Mouse (Mus musculus) monocyte, adult 59 days (primary cell): ENCODE data around the gene Slc8a2. TPM values are rescaled to one million over a fixed set of nuclear protein-coding genes. Genes with fewer than 3 reads are reported as not detected.

Source experiments
- total RNA-seq, 2 experiments: library from RNA; stranded (reverse); gene quantifications; one replicate each; pipeline ENCODE4 v1.2.4; 2023

Gene Slc8a2
- under 1 TPM in 1 of 2 experiments, not detected in 1; 0.24 TPM for total RNA-seq

DNA sequence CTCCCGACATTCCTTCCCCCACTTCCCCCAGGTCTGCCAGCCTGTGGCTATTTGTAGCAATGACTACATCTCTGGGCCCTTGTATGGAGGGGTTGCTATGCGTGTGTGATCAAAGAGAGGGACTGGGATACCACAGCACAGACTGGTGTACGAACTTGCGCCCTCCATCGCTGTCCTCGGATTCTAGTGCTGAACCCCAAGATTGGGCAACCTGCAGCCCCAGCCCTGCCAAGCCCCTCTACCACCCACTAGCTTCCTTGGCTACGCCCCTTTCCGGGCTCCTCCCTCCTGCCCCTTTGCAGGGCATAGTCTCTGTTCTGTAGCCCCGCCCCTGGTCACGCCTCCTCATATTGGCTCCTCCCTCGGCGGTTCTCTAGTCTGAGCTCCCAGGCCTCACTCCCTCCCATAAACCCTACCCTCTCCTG lies at the start of gene Slc8a2:
Gene Slc8a2, plus strand, starts transcription at position 406 of the 425 bp plus-strand sequence.

DNA sequence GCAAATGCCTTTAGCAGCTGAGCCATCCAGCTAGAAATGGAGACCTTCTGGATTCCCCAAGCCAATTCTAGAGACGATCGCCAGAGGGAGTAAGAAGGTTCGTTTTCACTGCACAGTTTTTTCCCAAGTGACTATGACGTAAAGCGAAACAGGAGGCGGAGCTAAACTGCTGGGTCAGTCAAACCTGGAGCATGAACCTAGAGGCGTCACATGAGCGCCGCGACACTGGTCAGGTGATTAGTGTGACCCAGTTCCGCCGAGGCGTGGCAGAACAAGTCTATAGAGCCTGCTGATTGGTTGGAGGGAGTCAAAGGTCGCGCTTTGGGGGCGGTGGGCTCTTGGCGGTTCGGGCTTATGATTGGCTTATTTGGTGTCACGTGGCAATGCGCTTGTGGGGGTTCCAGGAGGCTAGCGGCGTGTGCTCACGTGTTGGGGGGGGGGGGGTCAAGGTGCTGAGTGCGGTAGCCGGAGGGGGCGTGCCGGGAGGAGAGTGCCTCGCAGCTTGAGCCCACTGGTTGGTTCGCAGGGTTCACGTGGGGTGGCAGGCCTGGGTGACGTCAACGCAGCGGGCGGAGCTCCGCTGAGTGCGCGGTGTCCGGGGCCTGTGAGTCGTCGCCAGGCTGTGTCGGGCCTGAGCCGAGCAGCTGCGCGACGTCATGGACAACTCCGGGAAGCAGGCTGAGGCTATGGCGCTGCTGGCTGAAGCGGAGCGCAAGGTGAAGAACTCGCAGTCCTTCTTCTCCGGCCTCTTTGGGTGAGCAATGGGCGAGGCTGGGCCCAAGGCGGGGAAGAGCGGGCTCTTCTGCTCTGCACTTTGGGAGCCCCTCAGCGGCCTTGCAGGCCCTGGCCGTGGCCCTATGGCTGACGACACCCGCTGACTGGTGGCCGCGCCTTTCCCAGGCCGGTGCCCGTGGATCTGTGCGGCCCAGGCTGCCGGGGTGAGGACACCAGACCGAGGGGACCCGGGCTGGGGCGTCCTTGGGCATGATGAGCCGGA lies 31.3 kb upstream of the Slc8a2 start, which contains the start of gene Napa:
Gene Napa, plus strand, starts transcription at position 438 of the 997 bp plus-strand sequence.

DNA sequence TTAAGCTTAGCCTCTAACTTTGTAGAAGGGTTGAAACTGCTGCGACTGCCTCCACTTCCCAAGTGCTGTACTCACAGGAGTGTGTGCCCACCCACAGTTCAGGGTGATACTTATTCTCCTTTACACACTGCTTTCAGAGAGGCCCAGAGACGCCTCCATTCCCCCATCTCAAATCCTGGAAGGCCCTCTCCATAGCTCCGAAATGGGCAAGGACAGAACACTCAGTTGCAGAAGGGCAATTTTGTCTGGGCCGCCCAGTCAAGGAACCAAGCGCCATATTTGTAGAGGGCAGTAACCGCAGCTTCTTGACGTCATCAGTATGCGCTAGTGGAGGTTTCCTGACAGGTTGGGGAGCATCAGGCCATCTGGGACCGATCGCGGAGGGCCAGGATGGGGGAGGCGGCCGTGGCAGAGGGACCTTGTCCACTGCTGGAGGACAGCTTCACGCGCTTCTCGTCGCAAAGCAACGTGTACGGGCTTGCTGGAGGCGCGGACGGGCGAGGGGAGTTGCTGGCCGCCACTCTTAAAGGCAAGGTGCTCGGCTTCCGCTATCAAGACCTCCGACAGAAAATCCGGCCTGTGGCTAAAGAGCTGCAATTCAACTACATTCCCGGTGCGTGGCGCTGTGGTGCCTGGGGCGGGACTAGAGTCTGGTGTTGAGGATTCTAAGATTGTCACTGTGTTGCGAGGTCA lies 9.9 kb upstream of the Slc8a2 start, which contains the start of gene Kptn:
Gene Kptn, plus strand, starts transcription at position 327 of the 693 bp plus-strand sequence.

GRCm38 (mm10) chr7:16174597-16175541 lies 45.2 kb downstream of the Slc8a2 start, which contains the start of gene Meis3:
Gene Meis3, plus strand, starts transcription at chr7:16175090.

Other genes with a start within 250 kb of the Slc8a2 start
- gene Crx, start 249.9 kb upstream of the Slc8a2 start, total RNA-seq, result not detected
- gene Crxos, start 247.2 kb upstream of the Slc8a2 start, total RNA-seq, result not detected
- 100 to 1,000 TPM; 123 to 124 TPM for gene Selenow, start 207.4 kb upstream of the Slc8a2 start, total RNA-seq
- gene Nop53, start 183.8 kb upstream of the Slc8a2 start, total RNA-seq, result 100 to 1,000 TPM; 338 to 417 TPM
- gene Ehd2, start 162.3 kb upstream of the Slc8a2 start, total RNA-seq, result under 1 TPM; 0.27 to 0.55 TPM
- gene Bicra, start 81.9 kb upstream of the Slc8a2 start, total RNA-seq, result 10 to 100 TPM; 41.9 to 54.2 TPM
- under 1 TPM; 0.50 to 0.70 TPM for gene Zfp541, start 68.0 kb upstream of the Slc8a2 start, total RNA-seq
- 100 to 1,000 TPM; 224 to 251 TPM for gene Napa, start 31.4 kb upstream of the Slc8a2 start, total RNA-seq
- 10 to 100 TPM; 23.0 to 27.9 TPM for gene Kptn, start 9.9 kb upstream of the Slc8a2 start, total RNA-seq
- 1 to 10 TPM; 5.1 to 6.4 TPM for gene Meis3, start 45.3 kb downstream of the Slc8a2 start, total RNA-seq
- gene Dhx34, start 92.2 kb downstream of the Slc8a2 start, total RNA-seq, result 10 to 100 TPM; 31.1 to 32.0 TPM
- gene C5ar2, start 114.3 kb downstream of the Slc8a2 start, total RNA-seq, result 1 to 10 TPM; 5.2 to 6.0 TPM
- 10 to 100 TPM; 80.1 to 84.6 TPM for gene C5ar1, start 129.7 kb downstream of the Slc8a2 start, total RNA-seq
- gene Inafm1, start 143.8 kb downstream of the Slc8a2 start, total RNA-seq, result 10 to 100 TPM; 22.5 to 23.4 TPM
- gene Ccdc9, start 157.0 kb downstream of the Slc8a2 start, total RNA-seq, result 100 to 1,000 TPM; 303 to 392 TPM
- 100 to 1,000 TPM; 117 to 125 TPM for gene Bbc3, start 178.6 kb downstream of the Slc8a2 start, total RNA-seq